Mouse (Mus musculus) limb, embryonic 12.5 days (tissue): ENCODE results near the gene Trim12a. TPM values are rescaled to one million over a fixed set of nuclear protein-coding genes. Genes with fewer than 3 reads are reported as not detected.
"Not testable (repeated sequence)": the region's sequence is repeated elsewhere in the genome, so short reads cannot be mapped to it uniquely, and the experiment has no call there.

Source experiments
- ATAC-seq: fragments of 200-750 bp; cut with Nextera tagmentation; 2 replicates; pipeline ENCODE4 v1.8.0; 2017; ENCODE audit warnings: low read depth, moderate TSS enrichment; ENCODE audit not compliant: insufficient number of reproducible peaks, insufficient read depth, low FRiP score, low TSS enrichment
- H3K27ac ChIP-seq: fragments of 300-500 bp; sonication (generic); 2 replicates; pipeline ENCODE4 v1.5.1; 2016; ENCODE audit warnings: mild to moderate bottlenecking, moderate library complexity
- H3K27me3 ChIP-seq: fragments of 300-500 bp; sonication (generic); 2 replicates; pipeline ENCODE4 v1.6.1; 2016; ENCODE audit warnings: mild to moderate bottlenecking, moderate library complexity
- H3K36me3 ChIP-seq: fragments of 300-500 bp; sonication (generic); 2 replicates; pipeline ENCODE4 v1.6.1; 2016; ENCODE audit warnings: mild to moderate bottlenecking, moderate library complexity
- H3K4me1 ChIP-seq: fragments of 300-500 bp; sonication (generic); replicated peaks from 2 replicates; pipeline ENCODE4 v1.6.1; 2016
- H3K4me2 ChIP-seq: fragments of 300-500 bp; sonication (generic); 2 replicates; pipeline ENCODE4 v1.6.1; 2016; ENCODE audit warnings: mild to moderate bottlenecking, moderate library complexity
- H3K4me3 ChIP-seq: fragments of 300-500 bp; sonication (generic); replicated peaks from 2 replicates; pipeline ENCODE4 v1.5.1; 2016; ENCODE audit warnings: mild to moderate bottlenecking
- H3K9ac ChIP-seq: fragments of 300-500 bp; sonication (generic); replicated peaks from 2 replicates; pipeline ENCODE4 v1.6.1; 2016; ENCODE audit warnings: mild to moderate bottlenecking, moderate library complexity
- H3K9me3 ChIP-seq: fragments of 300-500 bp; sonication (generic); 2 replicates; pipeline ENCODE4 v1.6.1; 2016; ENCODE audit warnings: mild to moderate bottlenecking, moderate library complexity
- WGBS: fragments of 180-500 bp; shearing (Covaris S2); methylation state at CpG from one replicate; pipeline ENCODE4 v1.1.7; 2016; 5-methylcytosine and 5-hydroxymethylcytosine counted together
- polyA plus RNA-seq: library from polyadenylated mRNA; unstranded; fragments of >200 nt; fragmentation: Nextera tagmentation; extraction: Ambion mirVana; gene quantifications from 2 replicates; pipeline ENCODE4 v1.2.1, GENCODE M21; 2016

The Trim12a gene
- polyA plus RNA-seq = 6.2 and 6.6 TPM in 2 replicates

DNA sequence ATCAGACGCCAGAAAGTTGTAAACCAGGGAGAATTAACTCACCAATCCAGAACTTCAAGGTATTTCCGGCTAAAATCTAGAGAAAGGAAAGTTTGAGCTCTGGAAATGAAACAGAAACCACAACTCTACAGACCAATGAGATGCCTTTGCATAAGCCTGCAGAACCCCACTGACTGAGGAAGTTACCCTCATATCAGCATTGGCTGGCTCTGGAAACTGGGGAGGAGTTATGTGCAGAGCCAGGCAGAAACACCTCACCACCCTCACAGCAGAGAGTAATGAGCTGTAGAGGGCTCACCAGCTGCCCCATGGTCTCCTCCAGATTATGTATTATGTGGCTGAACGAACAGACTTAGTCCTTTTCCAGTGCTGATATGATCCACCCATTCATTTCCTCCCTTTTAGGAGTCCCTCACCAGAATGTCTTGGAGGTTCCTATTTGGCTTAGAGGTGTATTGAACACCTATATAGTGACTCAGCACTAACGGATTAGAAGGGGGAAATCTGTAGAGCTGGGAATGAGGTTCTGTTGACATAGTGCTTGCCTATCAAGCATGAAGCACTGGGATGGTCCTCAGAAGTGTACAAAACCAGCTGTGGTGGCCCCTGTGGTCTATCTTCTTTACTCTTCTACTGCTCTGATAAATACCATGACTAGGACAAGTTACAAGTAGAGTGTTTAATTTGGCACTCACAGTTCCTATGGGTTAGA is at the start of gene Trim12a:
Gene Trim12a (minus strand): TSS at position 98 of the 712 bp plus-strand sequence.
- H3K4me2 ChIP-seq = peak within 1 kb of the TSS; percentile 47
- H3K27ac ChIP-seq, H3K27me3 ChIP-seq, H3K9me3 ChIP-seq, H3K4me1 ChIP-seq, H3K36me3 ChIP-seq, H3K9ac ChIP-seq: not testable (repeated sequence)
- WGBS = 21% methylated on average over 4 of the region's 4 CpGs
- peak; percentile 90 for ATAC-seq
- H3K4me3 ChIP-seq = peak within 1 kb of the TSS; percentile 39

DNA sequence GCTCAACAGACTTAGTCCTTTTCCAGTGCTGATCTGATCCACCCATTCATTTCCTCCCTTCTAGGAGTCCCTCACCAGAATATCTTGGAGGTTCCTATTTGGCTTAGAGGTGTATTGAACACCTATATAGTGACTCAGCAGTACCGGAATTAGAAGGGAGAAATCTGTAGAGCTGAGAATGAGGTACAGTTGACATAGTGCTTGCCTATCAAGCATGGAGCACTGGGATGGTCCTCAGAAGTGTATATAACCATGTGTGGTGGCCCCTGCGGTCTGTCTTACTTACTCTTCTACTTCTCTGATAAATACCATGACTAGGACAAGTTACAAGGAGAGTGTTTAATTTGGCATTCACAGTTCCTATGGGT is 38.3 kb upstream of the Trim12a start:
- ATAC-seq = peak; percentile 49

DNA sequence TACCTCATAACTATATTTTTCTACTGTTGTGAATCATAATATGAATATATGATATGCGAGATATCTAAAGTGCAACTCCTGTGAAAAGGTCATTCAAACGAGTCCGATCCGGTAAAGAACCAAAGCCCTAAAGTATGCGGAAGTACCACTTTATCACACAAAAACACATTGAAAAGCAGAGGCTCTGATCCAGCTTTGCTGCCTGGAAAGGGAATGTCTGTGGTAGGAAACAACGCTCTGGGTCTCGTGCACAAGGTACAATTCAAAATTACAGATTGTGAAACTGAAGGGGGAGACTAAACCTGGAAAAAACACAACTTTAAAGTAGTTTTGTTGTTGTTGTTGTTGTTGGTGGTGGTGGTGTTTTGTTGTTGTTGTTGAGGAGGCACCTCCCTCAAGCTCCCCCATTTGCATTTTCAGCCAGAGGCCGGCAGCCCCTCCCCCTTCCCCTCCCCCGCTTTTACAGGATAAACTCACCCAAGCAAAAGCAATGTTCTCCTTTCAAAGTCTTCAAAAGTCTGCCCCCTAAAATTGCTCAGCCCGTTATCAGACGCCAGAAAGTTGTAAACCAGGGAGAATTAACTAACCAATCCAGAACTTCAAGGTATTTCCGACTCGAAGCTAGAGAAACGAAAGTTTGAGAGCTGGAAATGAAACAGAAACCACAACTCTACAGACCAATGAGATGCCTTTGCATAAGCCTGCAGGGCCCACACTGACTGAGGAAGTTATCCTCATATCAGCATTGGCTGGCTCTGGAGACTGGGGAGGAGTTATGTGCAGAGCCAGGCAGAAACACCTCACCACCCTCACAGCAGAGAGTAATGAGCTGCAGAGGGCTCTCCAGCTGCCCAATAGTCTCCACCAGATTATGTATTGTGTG is 37.7 kb upstream of the Trim12a start, which contains the start of gene Trim12c:
Gene Trim12c (minus strand): TSS at position 646 of the 883 bp plus-strand sequence.
- peak within 1 kb of the TSS; percentile 69; the same call in 1 of the 2 replicates for H3K27ac ChIP-seq
- H3K9me3 ChIP-seq = no peaks in the 10 kb centered on the region
- no peaks in the 10 kb centered on the region for H3K27me3 ChIP-seq
- no peaks in the 10 kb centered on the region for H3K36me3 ChIP-seq
- peak within 1 kb of the TSS; percentile 42 for H3K4me3 ChIP-seq
- H3K4me1 ChIP-seq = no peaks in the 10 kb centered on the region
- peak; percentile 100 for ATAC-seq
- peak within 1 kb of the TSS; percentile 34; the same call in 1 of the 2 replicates for H3K9ac ChIP-seq
- WGBS = 4% methylated on average over 14 of the region's 14 CpGs
- H3K4me2 ChIP-seq = peak within 1 kb of the TSS; percentile 59

More for the DNA sequence above, 38.3 kb upstream of the Trim12a start:
- no peak overlapping the region for H3K27ac ChIP-seq
- WGBS = 60% methylated on average over 2 of the region's 2 CpGs
- H3K36me3 ChIP-seq = no peaks in the 10 kb centered on the region
- H3K9ac ChIP-seq = no peak overlapping the region
- H3K4me2 ChIP-seq = peak overlapping the region; percentile 59; the same call in 1 of the 2 replicates
- peak overlapping the region; percentile 42; the same call in 1 of the 2 replicates for H3K4me3 ChIP-seq
- no peaks in the 10 kb centered on the region for H3K27me3 ChIP-seq
- no peaks in the 10 kb centered on the region for H3K4me1 ChIP-seq
- no peaks in the 10 kb centered on the region for H3K9me3 ChIP-seq

DNA sequence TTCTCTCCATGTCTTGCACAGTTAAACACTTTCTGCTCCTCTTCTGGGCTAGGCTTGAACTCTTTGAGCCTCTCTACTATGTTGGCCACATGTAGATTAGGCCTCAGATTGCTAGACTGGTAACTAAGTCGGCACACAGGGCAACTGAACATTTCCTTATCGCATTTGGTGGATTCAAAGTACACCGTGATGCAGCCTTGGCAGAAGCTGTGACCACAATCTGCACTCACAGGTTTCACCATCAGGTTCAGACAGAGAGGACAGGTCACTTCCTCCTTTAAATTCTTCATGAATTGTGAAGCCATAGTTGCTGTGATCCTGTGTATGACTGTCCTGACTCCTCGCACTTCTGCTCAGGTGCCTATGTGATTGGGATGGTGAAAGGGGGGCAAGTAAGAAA is 32.8 kb upstream of the Trim12a start:
- not testable (repeated sequence) for H3K27ac ChIP-seq, H3K4me1 ChIP-seq, H3K9me3 ChIP-seq, ATAC-seq, H3K36me3 ChIP-seq, H3K4me3 ChIP-seq, H3K9ac ChIP-seq, H3K27me3 ChIP-seq, H3K4me2 ChIP-seq
- WGBS = 91% methylated on average over 4 of the region's 4 CpGs

DNA sequence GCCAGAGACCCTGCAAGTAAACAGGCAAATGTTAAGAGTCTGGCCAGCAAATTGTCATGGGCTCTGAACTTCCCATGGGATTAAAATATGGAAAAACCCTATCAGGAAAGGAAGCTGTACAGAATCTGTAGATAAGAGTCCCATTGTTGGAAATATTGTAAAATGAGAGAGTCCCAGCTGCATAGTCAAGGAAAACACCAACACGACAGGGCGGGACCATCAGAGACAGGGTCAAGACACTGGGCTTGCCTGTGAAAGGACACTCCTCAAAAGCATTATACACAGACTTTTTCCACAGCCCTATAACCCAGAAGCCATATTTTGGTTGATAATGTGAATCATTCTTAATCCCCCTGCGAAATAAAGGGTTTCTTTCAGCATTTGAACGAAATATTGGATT is 25.5 kb upstream of the Trim12a start:
- H3K27ac ChIP-seq, H3K9me3 ChIP-seq, ATAC-seq, H3K9ac ChIP-seq, H3K27me3 ChIP-seq, H3K4me2 ChIP-seq, H3K4me1 ChIP-seq, H3K36me3 ChIP-seq, H3K4me3 ChIP-seq: not testable (repeated sequence)
- 89% methylated on average over 4 of the region's 4 CpGs for WGBS

DNA sequence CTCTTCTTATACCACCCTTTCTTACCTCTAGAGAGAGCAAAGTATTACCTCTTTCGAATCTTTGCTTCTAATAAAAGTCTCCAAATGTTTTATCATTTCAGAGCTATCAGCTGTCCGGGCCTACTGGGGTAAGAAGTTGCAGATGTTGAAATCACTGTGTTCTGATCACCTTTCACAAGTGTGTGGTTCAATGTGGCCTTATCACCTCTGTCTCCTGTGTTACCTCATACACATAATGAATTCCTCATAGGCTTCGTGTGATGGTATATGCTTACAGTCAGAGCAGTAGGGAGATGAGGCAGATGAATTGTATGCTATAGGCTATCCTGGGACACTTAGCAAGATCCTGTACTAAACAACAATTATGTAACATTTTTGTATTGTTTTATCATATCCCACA is 20.3 kb upstream of the Trim12a start:
- WGBS = 76% methylated on average over 3 of the region's 3 CpGs
- ATAC-seq = not testable (repeated sequence)

DNA sequence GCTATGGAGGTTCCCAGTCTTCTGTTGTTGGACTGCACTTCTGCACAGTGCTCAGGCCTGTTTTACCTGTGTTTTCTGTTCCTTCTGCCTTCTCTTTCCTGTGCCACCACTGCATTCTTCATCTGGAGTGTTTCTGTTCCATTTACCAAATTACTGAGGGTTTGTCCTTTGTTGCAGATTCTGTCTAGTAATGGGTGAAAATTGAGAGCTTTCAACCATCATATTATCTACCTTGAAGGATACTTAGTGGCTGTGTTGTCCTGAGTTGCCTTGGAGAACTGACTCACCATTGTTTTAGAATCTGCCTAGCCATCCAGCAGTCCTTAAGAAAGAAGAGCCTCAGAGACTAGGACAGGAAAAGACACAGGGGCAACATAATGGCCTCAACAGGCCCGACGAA is 13.9 kb upstream of the Trim12a start, which contains the start of gene Trim34b:
Gene Trim34b (plus strand): TSS at position 301 of the 400 bp plus-strand sequence.
- not testable (repeated sequence) for H3K36me3 ChIP-seq, H3K4me2 ChIP-seq, ATAC-seq

More for the DNA sequence above, 20.3 kb upstream of the Trim12a start:
- not testable (repeated sequence) for H3K27ac ChIP-seq, H3K9ac ChIP-seq, H3K9me3 ChIP-seq, H3K36me3 ChIP-seq, H3K4me3 ChIP-seq, H3K27me3 ChIP-seq, H3K4me2 ChIP-seq, H3K4me1 ChIP-seq

DNA sequence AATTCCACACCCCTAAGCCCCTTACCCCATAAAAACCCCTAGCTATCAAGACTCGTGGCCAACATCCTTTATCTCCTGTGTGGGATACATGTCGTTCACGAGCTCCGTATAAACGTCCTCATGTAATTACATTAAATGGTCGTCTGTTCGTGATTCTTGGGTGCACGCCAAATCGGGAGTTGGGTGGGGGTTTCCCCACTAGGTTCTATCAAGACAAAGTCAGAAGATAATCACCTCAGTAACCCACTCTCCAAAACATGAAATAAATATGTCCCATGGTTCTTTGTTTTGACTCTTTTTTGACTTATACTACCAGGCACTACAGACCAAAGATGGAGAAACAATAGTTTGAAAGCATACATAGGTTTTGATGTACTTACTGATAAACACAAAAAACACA is 6.8 kb upstream of the Trim12a start:
- no peaks in the 10 kb centered on the region for H3K36me3 ChIP-seq
- H3K9me3 ChIP-seq = no peaks in the 10 kb centered on the region
- 83% methylated on average over 9 of the region's 9 CpGs for WGBS

More for the DNA sequence above, 13.9 kb upstream of the Trim12a start, which contains the start of gene Trim34b:
- H3K4me3 ChIP-seq, H3K9me3 ChIP-seq, H3K4me1 ChIP-seq, H3K27ac ChIP-seq, H3K27me3 ChIP-seq, H3K9ac ChIP-seq: not testable (repeated sequence)
- 90% methylated on average over 2 of the region's 2 CpGs for WGBS

DNA sequence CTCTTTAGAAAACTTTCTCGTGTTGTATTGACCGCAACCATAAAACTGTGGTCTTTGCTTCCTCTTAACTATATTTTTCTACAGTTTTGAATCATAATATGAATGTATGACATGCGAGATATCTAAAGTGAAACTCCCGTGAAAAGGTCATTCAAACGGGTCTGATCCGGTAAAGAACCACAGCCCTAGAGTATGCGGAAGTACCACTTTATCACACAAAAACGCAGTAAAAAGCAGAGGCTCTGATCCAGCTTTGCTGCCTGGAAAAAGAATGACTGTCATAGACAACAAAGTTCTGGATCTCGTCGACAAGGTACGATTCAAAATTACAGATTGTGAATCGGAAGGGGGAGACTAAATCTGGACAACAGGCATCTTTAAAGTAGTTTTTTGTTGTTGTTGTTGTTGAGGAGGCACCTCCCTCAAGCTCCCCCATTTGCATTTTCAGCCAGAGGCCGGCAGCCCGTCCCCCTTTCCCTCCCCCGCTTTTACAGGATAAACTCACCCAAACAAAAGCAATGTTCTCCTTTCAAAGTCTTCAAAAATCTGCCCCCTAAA is 391 bp downstream of the Trim12a start:
- Histone ChIP-seq H3K27ac (no peak overlapping the region), H3K4me2 (peak overlapping the region; percentile 47), H3K9ac (no peak overlapping the region; the same call in 1 of the 2 replicates), H3K4me3 (peak overlapping the region; percentile 39), H3K36me3 (no peaks in the 10 kb centered on the region), H3K9me3 (no peaks in the 10 kb centered on the region), H3K27me3 (no peaks in the 10 kb centered on the region), H3K4me1 (no peaks in the 10 kb centered on the region)
- 0 out of 2 replicates have a peak, but pooled peaks have one; percentile 52 for ATAC-seq
- 12% methylated on average over 15 of the region's 15 CpGs for WGBS

More for the DNA sequence above, 6.8 kb upstream of the Trim12a start:
- Histone ChIP-seq H3K27me3 (no peaks in the 10 kb centered on the region), H3K4me1 (no peaks in the 10 kb centered on the region), H3K4me2 (no peak overlapping the region), H3K27ac (no peak overlapping the region), H3K4me3 (no peak overlapping the region), H3K9ac (no peak overlapping the region)
- no peak for ATAC-seq

DNA sequence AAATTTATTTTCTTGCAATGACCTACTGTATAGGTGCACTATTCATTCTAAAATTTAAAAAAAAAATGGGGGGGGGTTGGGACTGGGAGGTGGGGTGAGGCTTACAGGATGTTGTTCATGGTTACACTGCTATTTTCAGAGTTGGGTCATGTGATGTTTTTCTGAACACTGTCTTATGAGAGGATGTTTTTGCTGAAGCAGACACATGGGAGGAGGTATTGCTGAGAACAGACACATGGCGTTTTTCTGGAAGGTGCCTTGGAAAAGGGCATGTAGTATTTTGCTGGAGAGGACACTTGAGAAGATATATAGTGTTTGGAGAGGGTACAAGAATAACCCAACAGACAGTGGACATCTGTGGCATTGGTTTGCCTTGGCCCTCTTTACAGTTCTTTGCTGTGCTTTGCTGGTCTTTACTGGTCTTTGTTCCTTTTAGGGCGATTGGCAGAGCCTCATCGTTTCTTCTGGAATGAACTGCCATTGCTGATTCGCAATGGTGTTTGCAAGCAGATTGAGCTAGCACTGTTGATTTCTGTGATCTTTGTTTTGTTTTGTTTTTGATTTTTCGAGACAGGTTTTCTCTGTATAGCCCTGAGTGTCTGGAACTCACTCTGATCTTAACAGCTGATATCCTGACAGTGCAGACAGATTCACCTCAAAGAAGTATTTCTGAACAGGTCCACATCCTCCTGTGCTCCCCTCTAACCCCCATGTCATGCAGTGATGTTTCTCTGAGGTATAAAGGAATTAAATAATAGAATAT is 23.4 kb downstream of the Trim12a start:
- Histone ChIP-seq H3K4me2 (no peak overlapping the region), H3K27ac (no peak overlapping the region), H3K27me3 (no peaks in the 10 kb centered on the region), H3K36me3 (no peaks in the 10 kb centered on the region), H3K4me3 (no peak overlapping the region), H3K9me3 (no peaks in the 10 kb centered on the region), H3K9ac (no peak overlapping the region), H3K4me1 (no peaks in the 10 kb centered on the region)
- WGBS = 86% methylated on average over 5 of the region's 5 CpGs
- ATAC-seq = no peak
